Mouse (Mus musculus) mature B cell (primary cell): ENCODE measurements around the gene Tshz2.

Experiments used
- in situ Hi-C: fragments of 300-500 bp; cut with MboI; formaldehyde crosslinking; loops from 2 replicates; pipeline ENCODE4 v1.14.3; 2019

Gene Tshz2

DNA sequence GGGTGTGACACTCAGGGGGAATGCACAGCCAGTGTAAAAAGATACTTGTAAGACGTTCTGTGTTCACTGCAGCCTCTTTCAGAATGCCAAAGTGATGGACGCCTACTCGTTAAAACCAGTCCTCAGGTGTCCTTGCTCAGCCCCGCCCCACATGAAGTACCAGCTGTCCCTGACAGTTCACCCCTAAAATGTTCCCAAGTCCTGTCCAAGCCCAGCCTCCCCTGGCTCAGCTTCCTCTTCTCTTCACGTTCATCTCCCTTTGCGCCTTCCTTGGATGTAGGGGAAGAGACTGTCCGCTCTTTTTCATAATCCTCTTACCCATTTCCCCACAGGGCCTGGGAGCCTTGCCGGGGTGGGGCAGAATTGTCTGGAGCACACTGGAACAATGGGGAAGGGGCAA, 374.0 kb downstream of the Tshz2 start:
- in situ Hi-C loops: no loop called here

DNA sequence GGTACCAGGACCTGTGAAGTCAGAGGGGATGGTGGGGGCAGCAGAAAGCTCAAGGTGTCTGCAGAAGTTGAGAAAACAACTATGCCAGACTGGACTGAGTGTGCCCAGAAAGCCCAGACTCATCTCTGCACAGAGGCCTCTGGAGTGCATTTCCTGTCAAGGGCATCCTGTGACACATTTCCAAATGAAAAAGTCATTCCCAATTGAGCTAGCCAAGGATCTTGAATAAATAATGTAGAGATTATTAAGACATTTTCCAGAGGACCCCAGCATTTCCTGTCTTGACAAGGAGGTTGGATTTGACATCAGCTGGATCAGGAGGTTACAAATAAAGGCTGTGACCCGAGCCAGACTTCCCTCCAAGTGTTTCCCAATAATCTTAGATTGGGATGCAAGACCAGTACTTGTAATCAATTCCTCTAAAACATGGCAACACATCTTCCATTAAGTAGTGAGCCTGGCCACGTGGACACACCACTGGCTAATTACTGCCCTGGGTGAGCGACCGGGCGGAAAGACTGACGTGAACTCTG, 374.7 kb downstream of the Tshz2 start:
- in situ Hi-C loops: no loop called here

DNA sequence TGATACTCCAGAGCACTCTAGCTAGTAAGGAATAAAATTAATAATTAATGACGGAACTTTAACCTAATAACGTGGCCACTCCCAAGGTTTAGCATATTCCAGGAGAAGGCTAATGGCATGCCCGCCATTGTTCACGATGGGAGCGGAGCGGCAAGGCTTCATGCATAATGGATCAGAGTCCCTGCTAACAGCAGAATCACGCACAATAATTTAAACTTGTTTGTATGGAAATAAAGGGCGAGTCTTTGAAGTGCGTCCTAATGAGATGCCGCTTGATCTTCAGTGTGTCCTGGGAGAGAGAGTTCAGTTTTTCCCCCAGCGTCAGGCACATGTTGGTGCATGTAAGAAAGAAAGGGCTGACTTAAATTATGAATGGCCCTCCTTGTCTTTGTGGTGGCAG, 376.9 kb downstream of the Tshz2 start:
- in situ Hi-C loops: no loop called here

DNA sequence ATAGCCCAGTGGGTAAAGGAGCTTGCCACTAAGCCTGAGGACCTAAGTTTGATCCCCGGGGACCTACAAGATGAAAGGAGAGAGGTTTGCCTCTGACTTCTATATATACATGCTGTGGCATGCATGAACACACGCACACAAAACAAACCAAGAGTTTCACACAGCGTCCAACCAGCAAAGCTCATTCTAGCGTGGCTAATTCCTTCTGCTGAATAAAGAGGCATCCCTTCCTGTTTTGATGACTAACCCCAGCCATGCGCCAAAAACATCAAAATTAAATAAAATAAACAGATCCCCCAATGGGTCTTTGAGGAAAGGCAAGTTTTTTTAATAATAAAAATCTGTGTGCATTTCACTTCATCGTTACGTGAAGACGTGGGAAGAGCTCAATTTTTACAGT, 379.0 kb downstream of the Tshz2 start:
- in situ Hi-C loops: no loop called here

DNA sequence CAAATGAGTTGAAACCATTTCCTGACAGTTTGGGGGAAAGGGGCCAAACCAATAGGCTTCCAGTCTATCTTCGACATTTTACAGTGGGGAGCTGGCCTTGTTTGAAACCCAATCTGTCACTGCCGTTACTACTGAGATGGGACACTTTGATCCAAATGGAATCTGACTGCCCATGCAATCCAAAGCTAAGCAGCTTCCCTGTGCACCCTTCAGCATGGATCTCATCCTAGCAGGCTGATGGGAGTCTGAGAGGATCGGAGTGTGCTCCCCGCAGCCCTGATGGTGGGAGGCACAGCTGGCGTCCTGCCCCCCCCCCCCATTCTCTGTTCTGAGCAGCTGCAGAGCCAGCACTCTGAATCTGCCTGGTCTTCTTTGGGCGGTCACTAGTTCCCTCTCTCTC, 384.5 kb downstream of the Tshz2 start:
- in situ Hi-C loops: no loop called here

DNA sequence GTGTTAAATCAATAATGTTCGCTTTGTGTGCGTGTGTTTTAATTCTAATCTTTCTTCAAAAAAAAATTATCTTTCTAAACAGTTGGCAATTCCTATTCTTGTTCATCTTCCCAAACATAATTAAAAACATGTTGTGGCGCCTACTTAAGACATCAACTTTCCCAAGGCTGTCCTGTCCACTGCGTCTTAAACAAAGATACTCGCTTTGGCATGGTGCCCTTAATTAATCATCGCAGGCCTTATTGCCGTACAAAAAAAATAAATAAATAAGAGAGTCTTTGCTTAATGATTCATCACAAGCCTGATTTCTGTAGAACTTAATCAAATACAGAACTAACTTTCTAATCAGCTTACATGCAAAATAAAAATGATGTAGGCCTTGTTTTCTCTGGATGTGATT, 385.1 kb downstream of the Tshz2 start:
- in situ Hi-C loops: no loop called here

DNA sequence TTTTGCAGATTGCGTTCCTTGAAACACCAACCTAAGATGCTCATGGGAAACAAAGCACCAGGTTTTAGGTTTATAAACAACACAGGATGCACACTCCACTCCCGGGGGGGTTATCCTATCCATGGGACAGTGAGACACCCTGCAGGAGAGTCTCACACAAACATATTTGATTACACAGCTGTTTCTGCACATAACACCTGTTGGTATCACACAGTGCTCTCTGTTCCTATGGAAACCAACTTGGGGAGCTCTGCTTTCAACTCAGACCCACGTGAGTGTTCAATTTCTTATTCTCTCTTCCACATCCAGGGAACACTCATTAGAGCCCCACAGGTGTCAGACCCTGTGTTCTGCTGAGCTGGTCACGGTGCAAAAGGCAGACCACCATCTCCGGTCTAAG, 390.1 kb downstream of the Tshz2 start:
- in situ Hi-C loops: no loop called here

DNA sequence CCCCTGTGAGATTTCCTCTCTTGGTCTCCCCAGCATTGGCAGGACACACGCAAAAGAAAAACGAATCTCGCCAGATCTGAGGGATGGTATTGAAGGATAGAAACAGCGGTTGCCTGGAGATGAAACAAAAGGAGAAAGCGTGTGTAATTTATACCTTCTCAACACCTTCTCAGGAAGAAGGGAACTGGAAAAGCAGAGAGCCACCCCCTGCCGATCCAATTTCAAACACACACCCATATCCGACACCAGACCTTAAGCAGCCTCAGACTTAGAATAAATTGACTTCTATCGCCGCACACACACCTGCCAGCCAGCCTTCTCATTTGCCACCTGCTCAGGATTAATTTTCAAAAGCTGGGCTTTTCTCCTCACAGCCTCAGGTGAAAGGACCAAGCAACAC, 390.9 kb downstream of the Tshz2 start:
- in situ Hi-C loops: no loop called here

DNA sequence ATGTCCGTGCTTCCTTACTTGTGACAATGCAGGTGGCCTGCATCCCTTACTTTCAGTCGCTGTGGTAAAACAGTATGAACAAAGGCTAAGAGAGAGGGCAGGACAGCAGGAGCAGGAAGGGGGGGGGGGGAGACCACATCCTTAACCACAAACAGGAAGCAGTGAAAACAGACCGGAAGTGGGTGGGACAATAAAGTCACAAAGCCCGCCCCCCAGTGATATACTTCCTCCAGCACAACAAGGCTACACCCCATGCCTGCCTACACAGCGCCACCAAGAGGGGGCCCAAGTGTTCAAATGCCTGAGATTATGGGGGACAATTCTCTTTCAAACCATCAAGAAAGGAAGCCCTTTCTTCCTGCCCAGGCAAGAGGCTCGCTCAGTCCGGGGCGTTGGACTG, 392.1 kb downstream of the Tshz2 start:
- in situ Hi-C loops: no loop called here

DNA sequence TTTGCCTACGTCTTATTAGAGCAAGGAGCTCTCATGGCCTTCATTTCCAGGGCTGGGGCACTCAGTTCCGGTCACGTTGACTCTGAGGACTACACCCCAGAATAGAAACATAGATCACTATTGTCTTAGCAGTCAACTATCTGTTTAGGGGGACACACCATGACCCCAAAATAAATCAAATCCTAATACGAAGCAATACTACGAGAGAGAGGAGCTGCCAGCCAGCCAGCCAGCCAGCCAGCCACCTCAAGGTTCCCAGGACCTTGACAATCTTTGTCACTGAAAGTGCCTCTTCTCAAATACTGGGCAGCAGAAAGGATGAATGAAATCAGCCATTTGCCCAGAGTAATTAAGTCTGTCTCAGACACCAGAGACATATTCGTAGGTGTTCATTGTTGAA, 393.1 kb downstream of the Tshz2 start:
- in situ Hi-C loops: no loop called here

DNA sequence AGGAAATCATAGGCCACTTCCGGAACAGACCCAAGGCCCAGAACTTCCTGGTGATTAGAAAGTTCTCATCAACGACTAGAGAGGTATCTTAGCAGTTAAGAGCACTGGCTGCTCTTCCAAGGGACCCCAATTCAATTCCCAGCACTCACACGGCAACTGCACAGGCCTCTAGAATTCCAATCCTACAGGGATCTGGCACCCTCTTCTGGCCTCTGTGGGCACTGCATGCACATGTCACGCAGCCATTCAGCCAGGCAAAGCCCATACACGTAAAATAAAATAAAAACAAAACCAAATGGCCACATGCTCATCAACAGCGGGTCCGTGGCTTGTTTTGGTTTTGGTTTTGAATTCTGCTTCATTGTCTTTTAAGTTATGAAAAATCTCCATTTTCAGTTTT, 395.0 kb downstream of the Tshz2 start:
- in situ Hi-C loops: no loop called here

DNA sequence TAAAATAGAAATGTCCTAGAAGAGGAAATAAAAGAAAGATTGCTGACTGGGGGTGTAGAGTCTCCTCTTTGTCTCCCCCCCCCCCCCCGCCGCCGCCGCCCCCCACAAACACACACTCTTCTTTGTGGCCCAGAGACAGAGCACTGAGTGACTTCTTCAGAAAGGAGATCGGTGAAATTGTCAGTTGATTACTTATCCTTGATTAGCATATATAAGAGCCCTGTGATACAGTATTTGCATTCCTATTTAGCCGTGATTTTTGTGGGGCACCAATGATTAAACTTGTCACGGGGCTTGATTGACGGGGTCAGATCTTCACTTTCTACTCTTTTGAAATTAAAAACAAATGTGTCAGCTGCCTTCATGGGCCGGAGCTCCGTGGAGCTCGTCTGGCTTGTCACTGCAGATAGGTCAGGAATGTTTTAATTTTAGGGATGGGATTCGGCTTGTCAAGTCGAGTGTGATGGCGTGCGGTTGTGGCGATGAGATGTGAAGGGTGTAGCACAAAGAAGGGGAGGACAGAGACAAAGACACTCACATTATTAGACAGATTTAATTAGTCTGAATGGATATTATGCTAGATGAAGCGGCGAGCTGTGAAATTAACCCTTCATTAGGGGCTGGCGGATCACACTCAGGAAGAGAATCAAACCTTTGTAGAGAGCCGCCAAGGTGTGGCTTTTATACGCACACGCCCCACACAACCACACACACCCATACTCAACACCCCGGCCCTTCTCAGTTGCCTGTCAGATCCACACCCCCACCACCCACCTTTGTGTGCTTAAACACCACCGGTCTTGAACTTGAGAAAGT, 395.9 kb downstream of the Tshz2 start:
- in situ Hi-C loops: no loop called here

DNA sequence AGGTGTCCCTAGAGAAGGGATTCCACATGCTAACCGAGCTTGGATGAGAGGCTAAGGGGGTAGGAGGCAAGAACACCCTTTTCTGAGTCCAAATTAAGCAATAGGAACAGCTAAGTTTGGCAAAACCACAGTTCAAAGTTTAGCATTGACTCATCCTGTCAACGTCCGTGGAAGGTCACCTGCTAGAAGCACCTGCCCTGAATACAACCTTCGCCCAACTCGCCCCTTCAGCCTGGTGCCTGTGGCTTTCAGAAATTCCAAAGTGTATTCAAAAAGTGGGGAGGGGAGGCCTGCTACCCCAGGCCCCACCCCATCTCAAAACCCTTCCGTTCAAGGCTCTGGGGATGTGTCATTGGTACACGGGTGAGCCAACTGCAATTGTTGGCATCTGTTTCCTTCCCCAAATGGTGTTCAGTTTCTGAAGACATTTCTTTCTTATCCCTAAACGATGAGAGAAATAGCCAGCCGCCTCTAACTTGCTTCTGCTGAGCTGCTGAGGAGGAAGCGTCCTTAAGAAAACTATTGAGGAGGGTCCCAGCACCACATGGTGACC, 396.6 kb downstream of the Tshz2 start:
- in situ Hi-C loops: no loop called here

DNA sequence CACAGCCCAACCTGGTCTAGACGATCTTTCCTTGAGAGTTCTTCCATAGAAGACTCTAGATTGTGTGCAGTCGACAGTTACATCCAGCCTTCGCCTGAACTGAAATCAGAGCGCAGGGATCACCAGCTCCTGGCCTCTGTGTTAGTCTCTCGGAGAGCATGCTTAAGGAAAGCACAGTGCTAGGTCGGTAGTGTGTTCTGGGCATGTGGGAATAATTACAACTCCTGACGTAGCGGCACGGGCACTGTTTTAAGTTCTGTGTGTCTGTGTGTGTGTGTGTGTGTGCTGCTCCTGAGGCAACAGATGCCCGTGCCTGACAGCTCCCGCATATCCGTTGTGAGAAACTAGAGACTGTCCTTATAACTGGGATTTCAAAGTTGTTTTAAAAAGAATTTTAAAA, 398.4 kb downstream of the Tshz2 start:
- in situ Hi-C loops: no loop called here

DNA sequence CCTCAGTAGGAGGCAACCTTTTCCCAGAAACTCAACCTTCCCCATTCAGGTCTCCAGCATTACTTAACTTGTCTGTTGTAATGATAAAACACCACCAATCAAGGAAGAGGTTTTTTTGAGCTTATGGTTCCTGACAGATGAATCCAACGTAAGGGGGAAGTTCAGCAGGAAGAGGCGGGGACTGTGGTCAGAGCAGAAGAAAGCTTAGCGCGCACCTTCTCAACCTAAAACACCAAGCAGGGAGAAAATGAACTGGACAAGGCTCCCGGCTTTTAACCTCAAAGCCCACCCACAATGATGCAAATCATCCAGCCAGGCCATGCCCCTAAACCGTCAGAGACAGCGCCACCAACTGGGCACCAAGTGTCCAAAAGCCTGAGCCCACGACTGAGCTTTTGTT, 399.1 kb downstream of the Tshz2 start:
- in situ Hi-C loops: no loop called here

DNA sequence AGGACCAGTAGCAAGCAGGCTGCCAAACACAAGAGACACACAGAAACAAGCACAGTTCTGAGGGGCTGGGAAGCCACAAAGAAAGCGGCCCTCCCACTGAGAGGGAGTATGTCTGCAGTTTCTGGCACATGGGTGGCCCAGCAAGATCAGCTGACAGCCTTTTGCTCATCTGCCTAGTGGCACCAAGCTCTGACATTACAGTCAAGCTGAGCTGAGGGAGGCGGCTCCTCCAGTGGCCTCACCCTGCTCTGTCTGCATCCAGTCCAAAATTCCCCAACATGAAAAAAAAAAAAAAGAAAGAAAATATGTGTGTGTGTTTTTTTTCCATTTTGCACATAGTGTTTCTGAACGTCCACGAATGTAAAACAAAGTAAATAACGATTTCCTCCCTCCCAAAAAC, 400.4 kb downstream of the Tshz2 start:
- in situ Hi-C loops: no loop called here

DNA sequence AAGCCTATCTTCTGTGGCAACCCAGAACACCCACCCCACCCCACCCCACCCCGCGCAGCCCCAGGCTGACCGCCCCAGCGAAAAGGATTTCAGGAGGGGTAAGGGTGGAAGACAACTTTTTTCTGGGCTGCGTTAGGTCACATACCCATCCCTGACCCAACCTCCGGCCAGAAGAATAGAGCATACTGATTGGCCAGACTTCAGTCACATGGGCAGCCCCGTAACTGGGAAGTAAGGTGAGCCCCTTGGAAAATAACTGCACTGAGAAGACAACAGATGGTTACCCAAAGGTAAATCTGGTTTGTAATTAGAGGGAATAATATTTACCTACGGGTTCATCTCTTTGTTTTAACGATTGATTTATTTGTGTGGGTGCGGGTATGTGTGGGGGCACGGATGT, 402.0 kb downstream of the Tshz2 start:
- in situ Hi-C loops: no loop called here

DNA sequence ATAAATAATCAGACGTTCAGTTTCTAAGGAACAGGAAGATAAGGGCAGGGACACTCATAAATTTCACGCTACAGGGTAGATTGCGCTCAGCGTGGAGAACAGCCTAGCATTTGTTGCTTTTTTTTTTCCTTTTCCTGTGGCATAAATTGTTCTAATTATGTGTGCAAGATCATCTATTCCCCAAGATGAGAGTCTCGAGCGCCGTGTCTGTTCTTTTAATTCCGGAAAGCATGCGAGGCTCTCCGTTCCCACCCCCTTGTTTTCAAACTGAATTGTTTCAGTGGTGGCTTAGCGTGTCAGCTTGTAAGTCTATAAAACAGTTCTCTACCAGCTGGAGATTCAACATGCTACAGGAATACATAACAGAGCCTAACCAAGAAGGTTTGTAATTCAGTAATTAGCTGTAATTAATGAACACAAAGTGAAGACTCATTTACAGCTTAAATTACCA, 404.0 kb downstream of the Tshz2 start:
- in situ Hi-C loops: no loop called here

DNA sequence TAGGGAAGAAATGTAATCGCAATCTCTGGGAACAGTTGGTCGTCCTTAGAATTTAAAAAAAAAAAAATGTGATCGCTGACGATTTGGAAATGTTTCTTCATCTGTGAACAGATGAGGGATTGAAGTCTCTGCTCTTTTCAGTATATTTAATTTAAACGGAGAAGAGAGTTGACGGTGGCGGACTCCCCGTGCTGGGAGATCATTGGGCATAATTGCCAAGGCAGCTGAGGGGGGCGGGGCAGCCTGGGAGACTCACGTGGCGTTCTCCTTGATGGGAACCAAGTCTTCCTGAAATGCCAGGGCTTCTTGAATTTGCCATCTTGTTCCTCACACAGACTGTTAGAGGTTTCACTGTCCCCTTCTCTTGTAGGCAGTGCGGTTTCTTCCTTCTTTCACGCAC, 404.5 kb downstream of the Tshz2 start:
- in situ Hi-C loops: no loop called here

DNA sequence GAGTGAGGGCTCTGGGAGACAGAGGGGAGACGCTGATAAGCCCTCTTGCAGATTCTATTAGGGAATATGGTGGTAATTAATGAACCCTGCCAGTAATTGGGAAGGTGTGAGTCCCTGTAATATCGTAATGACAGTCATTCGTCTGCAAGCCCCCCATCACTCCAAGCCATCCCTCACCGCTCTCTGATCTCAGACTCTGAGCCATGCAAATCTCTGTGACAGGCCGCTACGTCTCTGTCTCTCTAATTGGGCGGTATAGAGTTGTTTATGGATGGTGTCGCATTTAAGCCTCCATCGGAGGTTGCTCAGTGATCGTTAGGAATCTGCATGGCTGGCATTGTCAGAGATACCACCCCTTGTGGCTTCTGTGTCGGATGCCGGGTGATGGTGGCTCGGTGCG, 407.0 kb downstream of the Tshz2 start:
- in situ Hi-C loops: no loop called here

DNA sequence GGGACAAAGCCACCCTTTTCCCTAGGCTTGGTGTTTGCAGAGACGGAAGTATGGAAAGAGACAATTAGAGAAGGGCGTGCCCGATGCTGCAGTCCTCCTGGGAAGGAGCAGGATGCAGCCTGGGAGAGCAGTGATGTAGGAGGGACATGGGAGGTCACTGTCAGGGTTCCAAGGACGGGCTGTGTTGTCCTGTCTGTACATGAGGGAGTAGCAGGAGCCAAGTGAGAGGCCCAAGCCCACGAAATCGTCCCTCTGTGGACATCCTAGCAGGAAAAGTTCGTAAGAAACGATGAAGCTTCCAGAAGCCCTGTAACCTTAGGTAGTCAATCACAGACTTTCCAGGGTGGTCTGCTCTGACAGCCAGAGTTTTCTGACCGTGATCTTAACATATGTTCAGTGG, 408.3 kb downstream of the Tshz2 start:
- in situ Hi-C loops: no loop called here

DNA sequence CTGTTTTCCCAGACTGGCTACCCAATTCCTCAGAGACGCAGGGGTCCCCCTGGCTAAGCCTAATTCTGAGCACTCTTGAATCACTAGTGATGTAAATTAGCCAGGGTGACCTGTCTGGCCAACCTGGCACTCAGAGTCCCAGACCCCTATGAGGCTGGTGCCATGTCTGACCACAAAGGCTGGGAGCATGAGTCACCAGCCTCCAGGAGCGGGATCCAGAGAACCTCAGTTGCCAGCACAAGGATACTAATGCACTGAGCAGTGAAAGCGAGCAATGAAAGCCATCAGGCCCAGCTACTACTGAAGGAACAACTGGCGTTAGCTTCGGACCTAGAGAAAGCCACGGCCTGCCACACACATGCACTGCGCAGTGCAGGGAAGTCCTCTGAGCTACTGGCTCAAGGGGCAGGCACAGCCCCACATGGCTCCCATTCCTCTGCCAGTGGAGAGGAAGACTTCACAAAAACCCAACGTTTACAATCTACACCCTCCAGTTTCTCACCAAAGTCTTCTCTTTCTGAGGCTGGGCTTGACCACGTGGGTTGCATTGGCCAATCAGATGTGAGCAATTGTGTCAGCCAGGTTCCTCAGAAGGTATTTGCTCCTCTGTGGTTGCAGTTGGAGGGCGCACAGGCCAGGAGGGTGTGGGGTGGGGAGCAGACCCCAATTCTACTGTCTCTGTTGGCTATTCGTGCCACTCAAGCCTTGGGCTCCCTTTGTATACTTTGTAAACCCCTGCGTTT, 409.8 kb downstream of the Tshz2 start:
- in situ Hi-C loops: no loop called here

DNA sequence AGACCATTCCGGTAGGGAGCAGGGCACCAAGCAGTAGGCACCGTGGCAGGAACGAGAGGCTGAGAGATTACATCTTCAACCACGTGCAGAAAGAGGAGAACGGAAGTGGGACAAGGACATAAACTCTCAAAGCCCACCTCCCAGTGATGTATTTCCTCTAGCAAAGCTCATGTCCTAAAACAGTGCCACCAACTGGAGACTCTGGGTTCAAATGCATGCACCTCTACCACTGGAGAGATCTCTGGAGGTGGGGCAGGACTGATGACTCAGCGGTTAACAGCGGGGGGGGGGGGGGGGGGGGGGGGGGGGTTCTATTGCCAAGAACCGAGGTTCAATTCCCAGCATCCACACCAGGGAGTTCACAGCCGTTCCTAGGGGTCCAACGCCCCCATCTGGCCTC, 410.5 kb downstream of the Tshz2 start:
- in situ Hi-C loops: no loop called here
